Mouse (Mus musculus) embryonic facial prominence, embryonic 10.5 days (tissue): ENCODE results near the gene Gm21861. TPM values are rescaled to one million over a fixed set of nuclear protein-coding genes. Genes with fewer than 3 reads are reported as not detected.
"Not testable (repeated sequence)": the region's sequence is repeated elsewhere in the genome, so short reads cannot be mapped to it uniquely, and the experiment has no call there.

ENCODE experiments used
- DNase-seq: peaks from one replicate; pipeline ENCODE4 v3.0.0-alpha.2; 2017; ENCODE audit warnings: low spot score
- H3K27ac ChIP-seq: fragments of 300-500 bp; sonication (generic); replicated peaks from 2 replicates; pipeline ENCODE4 v1.5.1; 2016; ENCODE audit warnings: mild to moderate bottlenecking
- H3K27me3 ChIP-seq: fragments of 300-500 bp; sonication (generic); replicated peaks from 2 replicates; pipeline ENCODE4 v1.6.1; 2016; ENCODE audit warnings: low read depth, mild to moderate bottlenecking; ENCODE audit not compliant: poor library complexity, severe bottlenecking
- H3K36me3 ChIP-seq: fragments of 300-500 bp; sonication (generic); replicated peaks from 2 replicates; pipeline ENCODE4 v1.6.1; 2016; ENCODE audit warnings: mild to moderate bottlenecking, moderate library complexity
- H3K4me1 ChIP-seq: fragments of 300-500 bp; sonication (generic); 2 replicates; pipeline ENCODE4 v1.6.1; 2016
- H3K4me3 ChIP-seq: fragments of 300-500 bp; sonication (generic); 2 replicates; pipeline ENCODE4 v1.5.1; 2016; ENCODE audit warnings: mild to moderate bottlenecking, moderate library complexity
- H3K9me3 ChIP-seq: fragments of 300-500 bp; sonication (generic); 2 replicates; pipeline ENCODE4 v1.6.1; 2016; ENCODE audit warnings: mild to moderate bottlenecking
- WGBS: fragments of 180-500 bp; shearing (Covaris S2); methylation state at CpG from one replicate; pipeline ENCODE4 v1.1.7; 2016; 5-methylcytosine and 5-hydroxymethylcytosine counted together
- polyA plus RNA-seq: library from polyadenylated mRNA; unstranded; fragments of >200 nt; fragmentation: Nextera tagmentation; extraction: Ambion mirVana; gene quantifications from 2 replicates; pipeline ENCODE4 v1.2.1, GENCODE M21; 2016

Gm21861 gene
- polyA plus RNA-seq: not detected in 2 replicates

DNA sequence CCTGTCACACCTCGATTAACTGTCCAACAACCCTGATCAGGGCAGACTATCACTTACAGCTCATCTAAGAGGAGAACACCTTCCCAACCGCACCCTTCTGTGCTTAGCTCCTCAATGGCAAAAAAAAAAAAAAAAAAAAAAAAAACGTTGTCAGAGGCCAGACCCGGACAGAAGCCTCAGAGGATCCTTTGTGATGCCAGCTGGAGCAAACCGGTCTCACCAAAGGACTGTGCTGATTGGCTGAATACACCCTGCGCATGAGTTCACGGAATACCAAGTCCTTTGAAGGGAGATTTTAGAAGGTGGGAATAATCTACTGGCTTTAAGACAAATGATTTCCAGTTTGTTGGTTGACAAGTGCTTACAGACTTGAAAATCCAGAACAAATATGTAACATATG, at the start of gene Gm21861:
Gene Gm21861, minus strand, starts transcription at position 101 of the 400 bp plus-strand sequence.
- H3K36me3 ChIP-seq, H3K4me3 ChIP-seq, H3K27ac ChIP-seq, H3K9me3 ChIP-seq, DNase-seq, H3K4me1 ChIP-seq, H3K27me3 ChIP-seq: not testable (repeated sequence)
- no CpG with 5 or more reads among the region's 7 CpGs for WGBS
